Mouse (Mus musculus): ENCODE measurements around the gene Serpina3m.

DNA sequence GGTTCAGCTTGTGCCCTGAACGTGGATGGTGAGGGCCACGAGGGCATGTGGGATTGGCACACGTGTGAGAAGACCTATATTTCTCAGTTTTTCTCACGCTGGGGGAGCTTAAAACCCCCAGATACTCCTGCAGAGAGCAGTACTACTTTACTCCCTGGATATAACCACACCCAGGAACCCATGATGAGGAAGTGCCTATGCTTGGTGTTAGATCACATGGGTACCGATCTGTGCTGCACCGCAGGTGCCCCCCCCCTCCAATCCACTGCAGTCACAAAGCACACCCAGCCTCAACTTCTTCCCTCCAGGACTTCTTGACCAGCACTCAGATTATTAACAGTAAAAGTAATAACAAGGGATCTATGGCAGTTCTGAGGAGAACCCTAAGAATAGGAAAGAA is 74.2 kb downstream of the Serpina3m start:
- TF ChIP-seq CTCF (IDR thresholded peaks at IDR 0.05; ENCODE audit: borderline replicate concordance, insufficient read depth, low read length) (no peak), POLR2A (IDR thresholded peaks at IDR 0.05; ENCODE audit: low read depth, low read length) (no peak)
